Mouse (Mus musculus) midbrain, postnatal 0 days (tissue): ENCODE results near the gene P2rx4. TPM values are rescaled to one million over a fixed set of nuclear protein-coding genes. Genes with fewer than 3 reads are reported as not detected.

ENCODE experiments used
- ATAC-seq: fragments of 200-750 bp; cut with Nextera tagmentation; 2 replicates; pipeline ENCODE4 v1.8.0; 2017; ENCODE audit warnings: moderate number of reproducible peaks, mild to moderate bottlenecking, moderate TSS enrichment, moderate library complexity; ENCODE audit not compliant: low FRiP score
- DNase-seq: peaks from one replicate; pipeline ENCODE4 v3.0.0-alpha.2; 2015; ENCODE audit warnings: low spot score
- H3K27ac ChIP-seq: fragments of 300-500 bp; sonication (generic); 2 replicates; pipeline ENCODE4 v1.5.1; 2014; ENCODE audit warnings: low read depth, mild to moderate bottlenecking, low read length, mixed read lengths
- H3K27me3 ChIP-seq: fragments of 300-500 bp; sonication (generic); 2 replicates; pipeline ENCODE4 v1.6.1; 2014; ENCODE audit warnings: low read length, control low read depth, mixed read lengths; ENCODE audit not compliant: insufficient read depth
- H3K36me3 ChIP-seq: fragments of 300-500 bp; sonication (generic); 2 replicates; pipeline ENCODE4 v1.6.1; 2014; ENCODE audit warnings: low read length, control low read depth, mixed read lengths; ENCODE audit not compliant: insufficient read depth
- H3K4me1 ChIP-seq: fragments of 300-500 bp; sonication (generic); 2 replicates; pipeline ENCODE4 v1.6.1; 2014; ENCODE audit warnings: mild to moderate bottlenecking, control low read depth, antibody characterized with exemption, low read length, mixed read lengths; ENCODE audit not compliant: insufficient read depth
- H3K4me2 ChIP-seq: fragments of 300-500 bp; sonication (generic); 2 replicates; pipeline ENCODE4 v1.6.1; 2014; ENCODE audit warnings: low read depth, mild to moderate bottlenecking, low read length, mixed read lengths; ENCODE audit not compliant: poor library complexity, severe bottlenecking
- H3K4me3 ChIP-seq: fragments of 300-500 bp; sonication (generic); 2 replicates; pipeline ENCODE4 v1.5.1; 2014; ENCODE audit warnings: low read depth, mild to moderate bottlenecking, low read length, moderate library complexity
- H3K9ac ChIP-seq: fragments of 300-500 bp; sonication (generic); replicated peaks from 2 replicates; pipeline ENCODE4 v1.6.1; 2014; ENCODE audit warnings: mild to moderate bottlenecking, low read length, moderate library complexity, mixed read lengths; ENCODE audit not compliant: poor library complexity, severe bottlenecking
- H3K9me3 ChIP-seq: fragments of 300-500 bp; sonication (generic); 2 replicates; pipeline ENCODE4 v1.6.1; 2016; ENCODE audit warnings: low read length, control low read depth
- CTCF ChIP-seq: IDR thresholded peaks from 2 replicates; pipeline ENCODE4 v1.5.1; 2016; ENCODE audit warnings: antibody characterized with exemption, mild to moderate bottlenecking
- WGBS: fragments of 180-500 bp; shearing (Covaris S2); extraction: QIAGEN DNeasy Blood & Tissue Kit; methylation state at CpG from one replicate; pipeline ENCODE4 v1.1.7; 2014; 5-methylcytosine and 5-hydroxymethylcytosine counted together
- polyA plus RNA-seq: library from polyadenylated mRNA; unstranded; fragments of >200 nt; fragmentation: Nextera tagmentation; extraction: Ambion mirVana; gene quantifications from 2 replicates; pipeline ENCODE4 v1.2.1, GENCODE M21; 2015
- total RNA-seq: library from RNA; depleted of rRNA; stranded (reverse); fragments of >200 nt; gene quantifications from 2 replicates; pipeline ENCODE4 v1.2.3, GENCODE M21; 2014

Gene P2rx4
- total and polyA plus RNA-seq, 2 experiments from 2014 or later, result 16.1 to 19.4 TPM

DNA sequence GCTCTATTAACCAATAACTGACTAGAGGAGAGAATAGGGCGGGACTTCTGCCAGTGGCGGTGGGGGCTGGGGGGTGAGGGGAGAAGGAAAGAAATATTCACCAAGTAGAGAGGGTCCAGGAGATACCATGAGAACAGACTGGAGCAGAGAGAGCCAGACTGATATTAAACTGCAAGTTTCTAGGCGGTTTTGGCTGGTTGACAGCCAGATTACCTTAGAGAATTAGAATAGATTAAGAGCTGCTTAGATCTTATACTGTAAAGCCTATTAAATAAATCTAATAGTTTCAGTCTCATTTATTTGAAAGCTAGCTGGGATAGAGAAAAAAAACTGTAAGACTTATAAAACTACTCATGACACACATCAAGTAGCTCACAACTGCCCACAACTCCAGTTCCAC, 2.2 kb upstream of the P2rx4 start:
- Histone ChIP-seq H3K9me3 (no peaks in the 10 kb centered on the region), H3K27me3 (no peaks in the 10 kb centered on the region), H3K4me1 (peaks cover 3% of the 10 kb centered on the region; the same call in 1 of the 2 replicates), H3K27ac (no peak overlapping the region), H3K36me3 (no peaks in the 10 kb centered on the region), H3K9ac (no peak overlapping the region), H3K4me3 (no peak overlapping the region), H3K4me2 (no peak overlapping the region)
- ATAC-seq (no peak), DNase-seq (peak; percentile 38)
- WGBS, result 67% methylated on average over 3 of the region's 3 CpGs
- TF ChIP-seq CTCF, result no peak

DNA sequence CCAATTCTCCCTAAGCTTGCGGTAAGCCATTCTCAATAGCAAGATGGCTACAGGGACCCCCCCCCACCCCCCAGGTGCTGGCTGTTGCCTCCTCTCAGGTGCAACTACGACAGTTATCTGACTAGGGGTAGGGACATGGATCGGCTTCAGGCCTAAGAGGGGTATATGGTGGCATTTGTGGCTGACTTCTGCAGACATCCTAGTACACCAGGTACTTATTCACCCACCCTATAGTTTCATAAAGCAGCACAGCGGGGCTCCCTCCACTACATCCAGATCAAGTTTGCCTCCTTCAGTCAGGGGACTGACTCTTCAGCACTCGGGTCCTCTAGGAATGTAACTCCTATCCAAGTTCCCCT, 448 bp upstream of the P2rx4 start:
- Histone ChIP-seq H3K4me1 (peaks cover 3% of the 10 kb centered on the region; the same call in 1 of the 2 replicates), H3K4me2 (peak overlapping the region; percentile 82), H3K4me3 (peak overlapping the region; percentile 55), H3K36me3 (no peaks in the 10 kb centered on the region), H3K27ac (peak overlapping the region; percentile 93), H3K27me3 (no peaks in the 10 kb centered on the region), H3K9ac (peak overlapping the region; percentile 90), H3K9me3 (no peaks in the 10 kb centered on the region)
- peak; percentile 19; the same call in 1 of the 2 replicates for ATAC-seq
- WGBS, result 36% methylated on average over 5 of the region's 5 CpGs
- no peak for TF ChIP-seq CTCF
- no peak for DNase-seq

DNA sequence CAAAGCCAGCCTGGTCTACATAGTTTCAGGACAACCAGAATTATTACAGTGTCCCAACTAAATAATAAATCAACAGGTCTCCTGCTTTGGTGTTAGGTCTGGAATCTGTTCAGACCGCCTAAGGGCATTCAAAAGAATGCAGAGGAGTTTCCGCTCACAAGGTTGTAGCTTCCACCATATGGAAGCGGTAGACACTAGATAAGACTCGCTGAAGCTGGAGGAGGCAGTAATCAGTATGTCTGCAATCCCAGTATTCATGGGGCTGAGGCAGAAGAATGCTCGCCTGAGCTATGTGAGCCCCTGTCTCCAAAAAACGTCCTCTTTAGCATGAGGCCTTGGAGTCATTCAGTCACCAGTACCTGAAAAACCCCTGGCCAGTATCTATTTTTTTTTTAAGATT, 1.5 kb downstream of the P2rx4 start:
- Histone ChIP-seq H3K36me3 (no peaks in the 10 kb centered on the region), H3K27ac (peak overlapping the region; percentile 12; the same call in 1 of the 2 replicates), H3K27me3 (no peaks in the 10 kb centered on the region), H3K9me3 (no peaks in the 10 kb centered on the region), H3K4me3 (no peak overlapping the region), H3K4me2 (no peak overlapping the region), H3K4me1 (peaks cover 3% of the 10 kb centered on the region; the same call in 1 of the 2 replicates), H3K9ac (no peak overlapping the region)
- no peak for TF ChIP-seq CTCF
- DNase-seq (no peak), ATAC-seq (no peak)
- 90% methylated on average over 6 of the region's 6 CpGs for WGBS

DNA sequence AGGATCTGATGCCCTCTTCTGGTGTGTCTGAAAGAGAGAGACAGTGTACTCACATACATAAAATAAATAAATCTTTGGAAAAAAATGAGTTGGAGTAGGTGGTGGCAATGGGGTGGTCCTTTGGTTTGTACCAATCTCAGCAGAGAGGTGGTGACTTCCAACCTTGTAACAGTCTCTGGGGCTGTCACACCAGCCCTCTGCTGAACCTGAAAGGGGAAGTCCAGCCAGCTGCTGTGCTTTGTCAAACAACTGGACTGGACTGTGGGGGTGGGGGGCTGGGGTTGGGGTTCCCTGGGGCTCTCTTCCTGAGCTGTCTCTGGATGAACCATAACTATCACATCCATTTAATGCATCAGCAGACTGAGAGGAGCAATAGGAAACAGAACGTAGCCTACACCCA, 8.4 kb downstream of the P2rx4 start:
- ATAC-seq (no peak), DNase-seq (no peak)
- no peaks in the 10 kb centered on the region for H3K9me3 ChIP-seq
- no peaks in the 10 kb centered on the region for H3K27me3 ChIP-seq
- H3K27ac ChIP-seq, result no peak overlapping the region
- WGBS, result 92% methylated on average over 1 of the region's 1 CpGs
- H3K4me1 ChIP-seq, result no peaks in the 10 kb centered on the region
- H3K36me3 ChIP-seq, result no peaks in the 10 kb centered on the region
- H3K4me2 ChIP-seq, result no peak overlapping the region
- H3K9ac ChIP-seq, result no peak overlapping the region
- TF ChIP-seq CTCF, result no peak
- H3K4me3 ChIP-seq, result no peak overlapping the region

DNA sequence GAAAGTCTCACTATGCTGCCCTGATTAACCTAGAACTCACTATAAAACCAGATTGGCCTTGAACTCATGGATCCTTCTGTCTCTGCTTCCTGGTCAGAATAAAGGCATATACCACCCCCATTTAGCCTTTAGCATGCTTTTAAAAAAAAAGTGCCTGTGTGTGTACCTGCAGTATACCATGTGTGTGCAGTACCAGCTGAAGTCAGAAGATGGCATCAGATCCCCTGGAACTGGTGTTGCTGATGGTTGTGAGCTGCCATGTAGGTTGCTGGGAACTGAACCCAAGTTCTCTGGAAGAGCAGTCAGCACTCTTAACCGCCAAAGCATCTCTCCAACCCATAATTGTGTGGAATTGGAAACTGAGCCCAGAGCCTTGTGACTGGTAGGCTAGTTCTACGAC, 9.4 kb downstream of the P2rx4 start:
- no peak for TF ChIP-seq CTCF
- no peak overlapping the region for H3K4me3 ChIP-seq
- no peaks in the 10 kb centered on the region for H3K4me1 ChIP-seq
- no peaks in the 10 kb centered on the region for H3K9me3 ChIP-seq
- H3K27me3 ChIP-seq, result no peaks in the 10 kb centered on the region
- ATAC-seq (no peak), DNase-seq (no peak)
- WGBS, result 93% methylated on average over 2 of the region's 2 CpGs
- no peaks in the 10 kb centered on the region for H3K36me3 ChIP-seq
- H3K4me2 ChIP-seq, result no peak overlapping the region
- no peak overlapping the region for H3K27ac ChIP-seq
- no peak overlapping the region for H3K9ac ChIP-seq

DNA sequence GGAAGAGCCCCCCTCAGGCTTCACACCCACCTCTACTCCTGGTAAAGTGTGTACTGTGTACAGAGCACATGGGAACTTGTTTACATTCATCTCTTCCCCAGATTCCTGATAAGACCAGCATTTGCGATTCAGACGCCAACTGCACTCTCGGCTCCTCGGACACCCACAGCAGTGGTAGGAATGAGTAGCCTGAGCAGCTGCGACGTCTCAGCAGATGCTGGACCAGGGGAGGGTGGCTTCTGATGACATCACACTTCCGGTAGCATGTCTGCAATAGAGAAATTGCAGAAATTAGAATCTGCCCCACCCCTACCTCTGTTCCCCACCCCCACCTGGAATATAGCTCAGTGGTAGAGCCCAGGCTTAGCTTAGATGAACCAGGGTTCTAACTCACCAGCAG, 11.1 kb downstream of the P2rx4 start:
- TF ChIP-seq CTCF, result no peak
- Histone ChIP-seq H3K4me1 (no peaks in the 10 kb centered on the region), H3K4me2 (no peak overlapping the region), H3K27me3 (no peaks in the 10 kb centered on the region), H3K9me3 (no peaks in the 10 kb centered on the region), H3K9ac (no peak overlapping the region), H3K36me3 (no peaks in the 10 kb centered on the region), H3K4me3 (no peak overlapping the region), H3K27ac (no peak overlapping the region)
- DNase-seq (no peak), ATAC-seq (no peak)
- WGBS, result 84% methylated on average over 7 of the region's 7 CpGs
